14 mouse cellular contexts compared by ENCODE assay signal in genomic region chr11:96582595-96582994, GRCm38 (mm10).
DNase-seq lines count a peak whose midpoint lies in the region; ATAC-seq lines count a peak whose summit lies in the region.
"Had no signal": no experiment of that assay in that cellular context is flagged by ENCODE, and none has a peak within 500 bp of the region (broad histone marks: within the 10 kb centered on the region; RNA-seq: fewer than 3 reads in every experiment).

No protein-coding gene starts in this region.

- H3K36me3 ChIP-seq in hindbrain, embryonic 13.5 days: no peaks in the 10 kb centered on the region
- H3K36me3 ChIP-seq in hindbrain, embryonic 12.5 days: no peaks in the 10 kb centered on the region
- H3K36me3 ChIP-seq: limb, embryonic 15.5 days; lung, embryonic 15.5 days had no signal

- no peak overlapping the region for H3K4me2 ChIP-seq in hindbrain, embryonic 13.5 days
- H3K4me2 ChIP-seq in hindbrain, embryonic 12.5 days (replicated peaks): no peak overlapping the region
- H3K4me2 ChIP-seq: heart, embryonic 11.5 days; limb, embryonic 15.5 days; lung, embryonic 15.5 days had no signal

- H3K4me3 ChIP-seq in hindbrain, embryonic 13.5 days: no peak overlapping the region
- H3K4me3 ChIP-seq in hindbrain, embryonic 12.5 days: no peak overlapping the region
- H3K4me3 ChIP-seq: limb, embryonic 15.5 days; lung, embryonic 15.5 days had no signal

- H3K4me1 ChIP-seq in hindbrain, embryonic 13.5 days (replicated peaks): peaks cover 36% of the 10 kb centered on the region
- peaks cover 34% of the 10 kb centered on the region for H3K4me1 ChIP-seq in hindbrain, embryonic 12.5 days
- H3K4me1 ChIP-seq: limb, embryonic 15.5 days had no signal

- no peaks in the 10 kb centered on the region for H3K9me3 ChIP-seq in hindbrain, embryonic 13.5 days
- H3K9me3 ChIP-seq in hindbrain, embryonic 12.5 days (replicated peaks): no peaks in the 10 kb centered on the region
- H3K9me3 ChIP-seq: limb, embryonic 15.5 days; lung, embryonic 15.5 days had no signal

- H3K27me3 ChIP-seq in hindbrain, embryonic 13.5 days: 0 out of 2 replicates have a peak, but pooled peaks cover 4% of the 10 kb centered on the region
- H3K27me3 ChIP-seq in hindbrain, embryonic 12.5 days: no peaks in the 10 kb centered on the region
- H3K27me3 ChIP-seq: lung, embryonic 15.5 days had no signal

- DNase-seq in R1 (ENCODE audit: low read depth, low spot score): peak; percentile 49
- peak; percentile 76 for DNase-seq in embryo, embryonic 11 days
- DNase-seq in neural tube, embryonic 10.5 days (ENCODE audit: extremely low spot score, low spot score): peak; percentile 83
- DNase-seq in spleen, postnatal 4 days (ENCODE audit: low spot score in 2 of 2): no peak
- DNase-seq in adrenal gland, postnatal 4 days (ENCODE audit: low spot score in 2 of 2): no peak
- DNase-seq in right cerebral cortex, postnatal 10 days (ENCODE audit: low spot score in 2 of 2): no peak
- DNase-seq: cerebellum, adult 2 months had no signal

- peak overlapping the region; percentile 52; the same call in 1 of the 2 replicates for H3K27ac ChIP-seq in hindbrain, embryonic 13.5 days
- H3K27ac ChIP-seq in hindbrain, embryonic 12.5 days: no peak overlapping the region; the same call in 1 of the 2 replicates
- H3K27ac ChIP-seq: kidney, postnatal 0 days; limb, embryonic 15.5 days; lung, embryonic 15.5 days had no signal

- H3K9ac ChIP-seq in hindbrain, embryonic 13.5 days: no peak overlapping the region
- H3K9ac ChIP-seq in hindbrain, embryonic 12.5 days: no peak overlapping the region
- H3K9ac ChIP-seq: limb, embryonic 15.5 days; lung, embryonic 15.5 days had no signal

- no peak for ATAC-seq in hindbrain, embryonic 13.5 days (ENCODE audit: low FRiP score)
- ATAC-seq in hindbrain, embryonic 12.5 days (ENCODE audit: low FRiP score): no peak
- ATAC-seq: midbrain, embryonic 16.5 days had no signal

- 6% methylated on average over 10 of the region's 10 CpGs for WGBS in hindbrain, embryonic 13.5 days
- WGBS in hindbrain, embryonic 12.5 days: 12% methylated on average over 10 of the region's 10 CpGs

Comparison
In these comparisons a context has a peak if more than half of its experiments do, and no peak if none do; other contexts are left out.
1. DNase-seq: peak in R1 (single experiment), embryo, embryonic 11 days (single experiment) and neural tube, embryonic 10.5 days (single experiment); none in spleen, postnatal 4 days (0 of 2), adrenal gland, postnatal 4 days (0 of 2) and right cerebral cortex, postnatal 10 days (0 of 2).